Mouse (Mus musculus) thymus, postnatal 14 days (tissue): ENCODE measurements around the gene Klhl25.
A peak's percentile ranks its signal among the peaks of the same experiment; 100 is the strongest.
"Not testable (repeated sequence)": the region's sequence is repeated elsewhere in the genome, so short reads cannot be mapped to it uniquely, and the experiment has no call there.

ENCODE experiments used
- DNase-seq: peaks from one replicate; pipeline ENCODE4 v3.0.0; 2021

Gene Klhl25

DNA sequence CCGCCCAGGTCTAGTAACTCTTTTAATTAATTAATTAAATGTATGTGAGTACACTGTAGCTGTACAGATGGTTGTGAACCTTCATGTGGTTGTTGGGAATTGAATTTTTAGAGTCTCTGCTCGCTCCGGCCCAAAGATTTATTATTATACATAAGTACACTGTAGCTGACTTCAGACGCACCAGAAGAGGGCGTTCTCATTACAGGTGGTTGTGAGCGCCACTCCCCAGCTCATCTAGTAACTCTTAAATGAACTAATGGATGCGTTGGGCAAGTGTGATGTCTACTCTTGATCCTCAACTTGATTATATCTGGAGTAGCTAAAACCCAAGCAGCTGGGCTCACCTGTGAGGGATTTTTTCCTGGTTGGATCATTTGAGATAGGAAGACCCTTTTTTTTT is 1.2 kb upstream of the Klhl25 start:
- peak; percentile 26 for DNase-seq

DNA sequence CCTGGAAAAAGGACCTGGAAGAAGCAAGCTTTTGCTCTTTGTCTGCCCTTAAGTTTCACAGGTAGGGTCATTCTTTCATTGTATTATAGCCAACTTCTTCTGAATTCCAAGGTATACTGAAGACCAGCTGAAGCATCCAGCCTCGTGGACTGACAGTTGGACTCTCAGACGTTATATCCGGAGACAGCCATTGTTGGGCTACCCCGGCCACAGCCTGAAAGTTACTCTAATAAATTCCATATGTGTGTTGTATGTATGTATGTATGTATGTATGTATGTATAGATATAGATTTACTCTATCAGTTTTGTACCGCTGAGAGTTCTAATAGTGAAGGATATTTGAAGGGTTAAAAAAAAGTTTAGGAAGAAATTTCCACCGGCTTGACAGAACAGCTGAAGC is 621 bp upstream of the Klhl25 start:
- no peak for DNase-seq

DNA sequence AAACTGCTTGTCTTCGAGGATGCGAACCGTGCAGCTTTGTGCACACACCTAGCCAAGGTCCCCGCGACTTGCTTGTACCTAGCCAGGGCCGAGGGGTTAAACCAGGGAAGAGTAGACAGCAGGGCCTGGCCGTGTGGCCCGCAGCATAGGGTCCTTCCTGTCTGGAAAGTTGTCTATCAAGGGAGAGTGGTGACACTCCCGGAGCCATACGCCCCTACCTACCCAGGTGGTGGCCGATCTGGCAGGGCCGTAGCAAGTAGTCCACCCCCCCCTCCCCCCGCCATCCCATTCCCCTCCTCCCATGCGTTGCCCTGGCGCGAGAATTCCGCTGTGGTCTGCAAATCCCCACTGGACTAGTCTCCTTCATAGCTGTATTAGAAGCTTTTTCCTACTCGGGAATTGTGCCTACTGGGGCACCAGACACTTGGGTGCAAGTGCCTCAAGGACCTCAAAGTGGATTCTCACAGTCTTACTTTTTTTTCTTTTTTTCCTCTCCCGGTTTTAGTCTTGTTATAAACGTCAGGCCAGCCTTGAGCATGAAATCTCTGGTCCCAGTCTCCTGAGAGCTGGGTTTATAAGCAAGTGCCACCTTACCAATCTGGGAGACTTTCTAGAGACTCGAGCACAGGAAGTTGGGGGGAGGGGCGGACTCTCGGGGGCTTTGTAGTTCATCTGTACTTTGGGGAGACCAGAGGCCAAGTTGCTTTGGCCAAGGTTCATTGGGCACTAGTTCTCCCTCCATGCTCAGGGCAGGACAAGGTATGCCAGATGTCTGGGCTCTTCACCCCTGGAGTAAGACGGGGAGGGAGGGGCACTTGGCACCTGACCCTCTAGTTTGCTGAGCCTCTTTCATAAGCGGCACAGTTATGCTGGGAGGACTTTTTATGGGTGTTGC is 913 bp downstream of the Klhl25 start:
- DNase-seq: peak; percentile 86

DNA sequence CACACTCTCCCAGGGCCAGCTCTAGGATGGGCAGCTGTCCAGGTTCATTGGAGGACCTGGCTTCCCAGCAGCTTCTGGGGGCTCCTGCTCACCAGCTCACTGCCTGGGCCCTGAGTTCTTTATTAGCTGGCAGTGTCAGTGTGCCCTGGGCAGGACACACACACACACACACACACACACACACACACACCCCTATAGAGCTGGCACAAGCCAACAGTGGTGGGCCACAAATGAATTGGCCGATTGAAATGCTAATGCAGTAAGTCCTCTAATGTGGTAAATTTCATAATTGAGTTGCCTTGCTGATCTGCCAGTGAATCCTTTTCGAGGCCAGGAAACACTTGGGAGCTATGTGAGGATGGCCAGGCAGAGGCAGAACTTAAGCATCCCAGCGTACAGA is 2.3 kb downstream of the Klhl25 start:
- not testable (repeated sequence) for DNase-seq

- no peak for DNase-seq
Measured at GRCm38 (mm10) chr7:75851290-75851689, 3.2 kb downstream of the Klhl25 start.

- no peak for DNase-seq
Measured at GRCm38 (mm10) chr7:75852363-75852762, 4.3 kb downstream of the Klhl25 start.

GRCm38 (mm10) chr7:75853171-75853830 is 5.2 kb downstream of the Klhl25 start:
- no peak for DNase-seq

- no peak for DNase-seq
Measured at GRCm38 (mm10) chr7:75854231-75854925, 6.3 kb downstream of the Klhl25 start.

GRCm38 (mm10) chr7:75855028-75855427 is 6.9 kb downstream of the Klhl25 start:
- peak; percentile 49 for DNase-seq

DNA sequence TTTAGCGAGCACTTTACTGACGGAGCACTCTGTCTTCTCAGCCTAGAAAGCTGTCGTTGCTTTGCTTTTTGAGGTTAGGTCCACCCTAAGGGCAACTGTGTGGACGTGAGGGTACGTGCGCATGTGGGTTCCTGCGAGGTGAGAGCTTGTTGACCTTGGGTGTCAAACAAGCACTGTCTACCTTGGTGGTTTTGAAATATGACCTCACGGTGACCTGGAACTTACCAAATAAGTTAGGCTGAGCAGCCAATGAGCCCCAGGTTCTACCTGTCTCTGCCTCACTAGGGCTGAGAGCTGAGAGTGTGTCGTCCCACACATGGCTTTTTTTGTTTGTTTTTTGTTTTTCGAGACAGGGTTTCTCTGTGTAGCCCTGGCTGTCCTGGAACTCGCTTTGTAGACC is 8.1 kb downstream of the Klhl25 start:
- no peak for DNase-seq

GRCm38 (mm10) chr7:75859771-75860196 is 11.7 kb downstream of the Klhl25 start:
- no peak for DNase-seq

GRCm38 (mm10) chr7:75861638-75862426 is 13.7 kb downstream of the Klhl25 start:
- DNase-seq: not testable (repeated sequence)

DNA sequence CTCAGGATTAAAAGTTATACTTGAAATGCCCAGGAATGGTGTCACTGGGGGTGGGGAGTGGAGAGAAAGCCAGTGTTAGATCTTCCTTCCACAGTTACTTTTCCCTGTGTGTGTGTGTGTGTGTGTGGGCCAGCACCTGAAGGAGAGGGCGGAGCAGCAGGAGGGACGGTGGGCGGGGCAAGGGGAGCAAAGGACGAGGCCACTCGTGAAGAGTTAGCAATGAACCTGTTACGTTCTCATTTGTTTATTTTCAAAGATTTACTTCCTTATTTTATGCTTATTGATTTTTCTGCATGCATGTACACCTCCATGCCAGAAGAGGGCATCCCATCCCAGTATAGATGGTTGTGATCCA is 14.3 kb downstream of the Klhl25 start:
- DNase-seq: not testable (repeated sequence)

- DNase-seq: not testable (repeated sequence)
Measured at GRCm38 (mm10) chr7:75863248-75863911, 15.3 kb downstream of the Klhl25 start.

DNA sequence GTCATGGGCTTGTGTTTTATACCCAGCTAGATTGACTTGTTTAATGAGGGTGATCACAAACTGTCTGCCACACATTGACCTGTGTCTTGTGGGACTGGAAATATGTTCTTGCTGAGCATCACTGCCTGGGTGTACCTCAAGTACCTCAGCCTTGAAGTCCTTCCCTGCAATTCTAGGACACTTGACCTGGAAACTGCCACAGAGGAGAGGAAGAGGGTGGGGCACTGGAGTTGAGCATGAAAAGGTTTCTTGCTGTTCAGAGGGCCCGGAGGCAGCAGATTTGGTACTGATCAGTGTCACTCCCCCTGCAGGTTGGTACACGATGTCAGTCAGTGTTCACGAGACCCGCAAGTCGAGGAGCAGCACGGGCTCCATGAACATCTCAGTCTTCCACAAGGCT is 16.9 kb downstream of the Klhl25 start:
- DNase-seq: no peak

DNA sequence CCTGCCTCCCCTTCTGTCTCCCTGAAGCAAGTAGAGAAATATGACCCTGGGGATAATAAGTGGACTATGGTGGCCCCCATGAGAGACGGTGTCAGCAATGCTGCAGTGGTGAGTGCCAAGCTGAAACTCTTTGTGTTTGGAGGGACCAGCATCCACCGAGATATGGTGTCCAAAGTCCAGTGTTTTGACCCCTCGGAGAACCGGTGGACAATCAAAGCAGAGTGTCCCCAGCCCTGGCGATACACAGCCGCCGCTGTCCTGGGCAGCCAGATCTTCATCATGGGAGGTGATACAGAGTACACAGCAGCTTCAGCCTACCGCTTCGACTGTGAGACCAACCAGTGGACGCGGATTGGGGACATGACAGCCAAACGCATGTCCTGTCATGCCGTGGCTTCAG is 18.4 kb downstream of the Klhl25 start:
- DNase-seq: no peak

GRCm38 (mm10) chr7:75868687-75869086 is 20.6 kb downstream of the Klhl25 start:
- DNase-seq: no peak

- no peak for DNase-seq
Measured at GRCm38 (mm10) chr7:75870551-75870950, 22.4 kb downstream of the Klhl25 start.

GRCm38 (mm10) chr7:75872255-75872654 is 24.1 kb downstream of the Klhl25 start:
- DNase-seq: no peak

DNA sequence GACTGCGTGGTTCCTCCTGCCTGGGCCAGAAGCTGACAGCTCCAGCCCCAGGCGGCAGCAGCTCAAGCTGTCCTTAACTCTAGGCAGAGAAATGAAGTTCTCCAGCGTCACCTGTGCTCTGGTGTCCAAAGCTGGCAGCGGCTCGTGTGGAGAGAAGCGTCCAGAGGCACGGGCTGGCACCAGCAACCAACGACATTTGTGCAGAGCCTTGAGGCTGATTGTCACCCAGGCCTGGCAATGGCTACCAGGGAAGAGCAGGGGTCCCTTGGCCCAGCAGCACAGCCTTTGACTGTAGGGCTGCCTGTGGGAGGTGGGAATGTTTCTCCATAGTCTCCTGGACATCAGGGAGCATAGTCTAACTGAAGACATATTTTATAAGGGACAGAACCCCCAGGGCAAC is 24.6 kb downstream of the Klhl25 start:
- no peak for DNase-seq

DNA sequence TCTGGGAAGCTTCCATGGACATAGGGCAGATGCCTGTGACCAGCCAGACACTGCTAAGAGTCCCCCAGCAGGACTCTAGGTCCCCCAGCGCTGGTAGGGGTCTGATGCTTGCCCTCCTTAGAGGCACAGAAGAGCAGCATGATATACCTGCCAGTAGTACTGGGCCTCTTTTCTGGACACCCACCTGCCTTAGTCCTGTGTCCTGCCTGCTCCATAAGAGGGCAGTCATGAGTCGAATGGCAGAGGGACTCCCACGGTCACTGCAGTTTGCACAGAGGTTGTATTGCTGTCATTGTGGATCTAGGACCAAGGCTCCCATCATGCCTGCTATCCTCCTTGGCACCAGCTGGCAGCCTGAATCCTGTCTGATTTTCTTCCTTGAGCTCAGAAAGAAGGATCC is 25.1 kb downstream of the Klhl25 start:
- DNase-seq: no peak

- no peak for DNase-seq
Measured at GRCm38 (mm10) chr7:75873746-75874145, 25.6 kb downstream of the Klhl25 start.
